ENCODE assay signal across 8 mouse cellular contexts in the genomic region with DNA sequence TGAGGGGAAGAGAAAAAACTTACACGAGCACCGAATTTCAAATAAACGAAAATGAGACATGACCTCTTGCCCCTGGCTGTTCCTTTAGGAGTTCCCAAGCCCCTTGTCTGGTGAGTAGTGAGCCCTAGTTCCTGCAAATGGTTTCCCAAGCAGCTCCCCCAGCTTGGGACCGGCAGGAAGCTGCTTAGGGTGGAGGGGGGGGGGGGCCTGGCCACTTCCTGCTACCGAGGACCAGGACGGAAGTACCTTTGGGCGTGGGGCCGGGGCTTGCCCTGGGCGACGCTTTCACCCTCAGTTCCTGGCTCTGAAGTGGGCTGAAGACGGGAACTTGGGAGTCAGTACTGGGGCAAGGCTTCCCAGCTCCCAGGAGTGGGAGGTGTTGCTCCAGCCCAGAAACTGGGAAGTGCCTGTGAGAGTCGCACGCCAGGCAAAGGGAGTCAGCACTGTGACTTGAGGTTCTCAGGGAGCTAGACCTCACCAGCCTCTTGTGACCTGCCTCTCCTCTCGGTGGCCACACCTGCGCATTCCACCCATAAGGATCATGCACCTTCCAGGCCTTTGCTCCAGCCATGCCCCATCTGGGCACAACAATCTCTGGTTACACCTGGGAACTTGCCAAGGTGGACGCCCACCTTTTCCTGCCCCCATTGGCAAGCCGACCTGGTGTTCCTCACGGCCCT. TPM values are rescaled to one million over a fixed set of nuclear protein-coding genes. Genes with fewer than 3 reads are reported as not detected.
A peak's percentile ranks its signal among the peaks of the same experiment; 100 is the strongest.
DNase-seq lines count a peak whose midpoint lies in the region; ATAC-seq and TF ChIP-seq lines count a peak whose summit lies in the region.

No protein-coding gene starts in this region.

- peak overlapping the region; percentile 97 for H3K27ac ChIP-seq in left cerebral cortex, adult 2 months
- peak overlapping the region; percentile 84 for H3K27ac ChIP-seq in bone marrow macrophage, adult 2 months (ENCODE audit: insufficient read depth, low read depth, low read length)
- peak overlapping the region; percentile 95 for H3K27ac ChIP-seq in heart, adult 2 months
- H3K27ac ChIP-seq in lung, embryonic 14.5 days (ENCODE audit: low read depth), result peak overlapping the region; percentile 97
- H3K27ac ChIP-seq in neural tube, embryonic 15.5 days (replicated peaks), result peak overlapping the region; percentile 89

- peak overlapping the region; percentile 40 for H3K9ac ChIP-seq in heart, adult 2 months (ENCODE audit: low read depth, low read length)
- no peak overlapping the region for H3K9ac ChIP-seq in lung, embryonic 14.5 days
- H3K9ac ChIP-seq in neural tube, embryonic 15.5 days (replicated peaks), result peak overlapping the region; percentile 7; the same call in 1 of the 2 replicates

- intact Hi-C loops in left cerebral cortex, adult 2 months (cut with DNase I), result no loop called here
- intact Hi-C loops in left cerebral cortex, postnatal 14 days (cut with DNase I), result no loop called here
- intact Hi-C loops in heart, adult 2 months (cut with DNase I), result loop anchor here (1.0 kb wide), 1 partner anchor 8 kb away; no protein-coding TSS in a partner anchor

- peak in 1 of 2 experiments; percentile 54 for DNase-seq in left cerebral cortex, adult 2 months (ENCODE audit: extremely low spot score in 1 of 2, low spot score in 2 of 2)
- no peak for DNase-seq in left cerebral cortex, postnatal 14 days (ENCODE audit: low spot score in 2 of 2)
- DNase-seq in heart, adult 2 months, result peak; percentile 82 to 89
- peak; percentile 78 for DNase-seq in kidney, adult 11 months
- peak; percentile 77 for DNase-seq in lung, embryonic 14.5 days
- DNase-seq in layer of hippocampus, postnatal 14 days (ENCODE audit: low spot score in 2 of 2), result no peak

- H3K9me3 ChIP-seq in lung, embryonic 14.5 days (ENCODE audit: low read depth, low read length), result no peaks in the 10 kb centered on the region
- no peaks in the 10 kb centered on the region for H3K9me3 ChIP-seq in neural tube, embryonic 15.5 days (replicated peaks)

- WGBS in heart, adult 2 months, result 4% methylated on average over 18 of the region's 18 CpGs
- 9% methylated on average over 18 of the region's 18 CpGs for WGBS in lung, embryonic 14.5 days
- 13% methylated on average over 18 of the region's 18 CpGs for WGBS in neural tube, embryonic 15.5 days

- peak; percentile 73; the same call in 1 of the 2 replicates for TF ChIP-seq EP300 in heart, adult 2 months (IDR thresholded peaks at IDR 0.05; ENCODE audit: insufficient read depth, low read depth, low read length)

- H3K4me1 ChIP-seq in bone marrow macrophage, adult 2 months (ENCODE audit: control insufficient read depth, insufficient read depth, low read length), result peaks cover 62% of the 10 kb centered on the region
- H3K4me1 ChIP-seq in heart, adult 2 months (ENCODE audit: control insufficient read depth, insufficient read depth, low read length), result peaks cover 33% of the 10 kb centered on the region
- peaks cover 44% of the 10 kb centered on the region for H3K4me1 ChIP-seq in lung, embryonic 14.5 days (ENCODE audit: insufficient read depth)
- H3K4me1 ChIP-seq in neural tube, embryonic 15.5 days, result peaks cover 80% of the 10 kb centered on the region

- peak overlapping the region; percentile 82 for H3K4me2 ChIP-seq in lung, embryonic 14.5 days
- H3K4me2 ChIP-seq in neural tube, embryonic 15.5 days, result peak overlapping the region; percentile 78

- TF ChIP-seq POLR2A in bone marrow macrophage, adult 2 months (IDR thresholded peaks at IDR 0.05; ENCODE audit: borderline replicate concordance, low read depth, low read length), result no peak
- peak; percentile 71 for TF ChIP-seq POLR2A in heart, adult 2 months (IDR thresholded peaks at IDR 0.05; ENCODE audit: insufficient read depth, low read depth, low read length)

- peaks cover 22% of the 10 kb centered on the region for H3K36me3 ChIP-seq in heart, adult 2 months (ENCODE audit: control insufficient read depth, insufficient read depth, low read length)
- H3K36me3 ChIP-seq in lung, embryonic 14.5 days (ENCODE audit: insufficient read depth), result peaks cover 50% of the 10 kb centered on the region
- H3K36me3 ChIP-seq in neural tube, embryonic 15.5 days, result peaks cover 44% of the 10 kb centered on the region

- no peaks in the 10 kb centered on the region for H3K27me3 ChIP-seq in heart, adult 2 months (ENCODE audit: control insufficient read depth, insufficient read depth, low read length)
- H3K27me3 ChIP-seq in lung, embryonic 14.5 days (ENCODE audit: insufficient read depth, low read length), result no peaks in the 10 kb centered on the region
- H3K27me3 ChIP-seq in neural tube, embryonic 15.5 days (replicated peaks), result no peaks in the 10 kb centered on the region

- no peaks in the 10 kb centered on the region for H3K79me2 ChIP-seq in heart, adult 2 months (replicated peaks; ENCODE audit: control insufficient read depth, insufficient read depth, low read length)

- no peak for TF ChIP-seq CTCF in left cerebral cortex, adult 2 months (IDR thresholded peaks at IDR 0.05)
- TF ChIP-seq CTCF in bone marrow macrophage, adult 2 months (IDR thresholded peaks at IDR 0.05; ENCODE audit: low read depth, low read length), result no peak
- no peak for TF ChIP-seq CTCF in heart, adult 2 months (IDR thresholded peaks at IDR 0.05)
- TF ChIP-seq CTCF in lung, embryonic 14.5 days (IDR thresholded peaks at IDR 0.05; ENCODE audit: low read depth), result no peak

- H3K4me3 ChIP-seq in left cerebral cortex, adult 2 months, result no peak overlapping the region
- H3K4me3 ChIP-seq in bone marrow macrophage, adult 2 months (ENCODE audit: insufficient read depth, low read length), result peak overlapping the region; percentile 56
- peak overlapping the region; percentile 43; the same call in 1 of the 2 replicates for H3K4me3 ChIP-seq in heart, adult 2 months
- H3K4me3 ChIP-seq in lung, embryonic 14.5 days (ENCODE audit: low read depth, low read length), result peak overlapping the region; percentile 1; the same call in 1 of the 2 replicates
- 0 out of 2 replicates have a peak overlapping the region, but pooled peaks have one; percentile 1 for H3K4me3 ChIP-seq in neural tube, embryonic 15.5 days (replicated peaks)

- ATAC-seq in lung, embryonic 14.5 days (ENCODE audit: insufficient read depth), result peak; percentile 1; the same call in 1 of the 2 replicates
- ATAC-seq in neural tube, embryonic 15.5 days (ENCODE audit: low FRiP score), result no peak

RNA-seq across cellular contexts. Expression of a gene that starts 7.3 kb away (rescaled TPM):
- total RNA-seq in left cerebral cortex, adult 2 months (2021), result 10 to 100 TPM; 75.8 to 93.0 TPM
- 100 to 1,000 TPM in 1 of 2 experiments, 10 to 100 TPM in 1; 95.6 to 111 TPM for total RNA-seq in left cerebral cortex, postnatal 14 days (2021)
- polyA plus RNA-seq in bone marrow macrophage, adult 2 months (2012; ENCODE audit: insufficient read depth, insufficient read length, missing spikeins), result 48.0 and 49.8 TPM in 2 replicates
- total RNA-seq in heart, adult 2 months (2021), result 10 to 100 TPM; 34.2 to 43.2 TPM
- polyA plus RNA-seq in heart, adult 2 months (2012; rRNA removed), result 62.5 and 85.8 TPM in 2 replicates
- 71.8 and 71.9 TPM in 2 replicates for polyA plus RNA-seq in lung, embryonic 14.5 days (2014; fragmentation: Nextera tagmentation; extraction: Ambion mirVana)
- 284 and 345 TPM in 2 replicates for polyA plus RNA-seq in neural tube, embryonic 15.5 days (2015; fragmentation: Nextera tagmentation; extraction: Ambion mirVana)
- 100 to 1,000 TPM in 1 of 2 experiments, 10 to 100 TPM in 1; 93.5 to 126 TPM for total RNA-seq in layer of hippocampus, postnatal 14 days (2021)

RNA-seq across cellular contexts. Expression of a gene that starts 10.4 kb away (rescaled TPM):
- 100 to 1,000 TPM in 1 of 2 experiments, 10 to 100 TPM in 1; 80.7 to 127 TPM for total RNA-seq in left cerebral cortex, adult 2 months (2021)
- total RNA-seq in left cerebral cortex, postnatal 14 days (2021), result 10 to 100 TPM; 94.0 to 96.3 TPM
- polyA plus RNA-seq in bone marrow macrophage, adult 2 months (2012; ENCODE audit: insufficient read depth, insufficient read length, missing spikeins), result 32.9 and 40.5 TPM in 2 replicates
- 100 to 1,000 TPM in 1 of 2 experiments, 10 to 100 TPM in 1; 96.2 to 102 TPM for total RNA-seq in heart, adult 2 months (2021)
- polyA plus RNA-seq in heart, adult 2 months (2012; rRNA removed), result 50.1 and 74.5 TPM in 2 replicates
- polyA plus RNA-seq in lung, embryonic 14.5 days (2014; fragmentation: Nextera tagmentation; extraction: Ambion mirVana), result 32.6 and 34.2 TPM in 2 replicates
- polyA plus RNA-seq in neural tube, embryonic 15.5 days (2015; fragmentation: Nextera tagmentation; extraction: Ambion mirVana), result 19.4 and 20.5 TPM in 2 replicates
- 10 to 100 TPM; 90.9 to 100.0 TPM for total RNA-seq in layer of hippocampus, postnatal 14 days (2021)

RNA-seq across cellular contexts. Expression of a gene that starts 14.3 kb away (rescaled TPM):
- 1 to 10 TPM; 6.0 to 8.1 TPM for total RNA-seq in left cerebral cortex, adult 2 months (2021)
- 1 to 10 TPM; 5.7 to 6.2 TPM for total RNA-seq in left cerebral cortex, postnatal 14 days (2021)
- polyA plus RNA-seq in bone marrow macrophage, adult 2 months (2012; ENCODE audit: insufficient read depth, insufficient read length, missing spikeins), result 22.7 and 23.9 TPM in 2 replicates
- 1 to 10 TPM; 5.9 to 6.0 TPM for total RNA-seq in heart, adult 2 months (2021)
- 5.6 and 6.3 TPM in 2 replicates for polyA plus RNA-seq in heart, adult 2 months (2012; rRNA removed)
- polyA plus RNA-seq in lung, embryonic 14.5 days (2014; fragmentation: Nextera tagmentation; extraction: Ambion mirVana), result 8.3 and 9.7 TPM in 2 replicates
- polyA plus RNA-seq in neural tube, embryonic 15.5 days (2015; fragmentation: Nextera tagmentation; extraction: Ambion mirVana), result 13.5 and 14.3 TPM in 2 replicates
- 1 to 10 TPM; 5.1 to 5.2 TPM for total RNA-seq in layer of hippocampus, postnatal 14 days (2021)

RNA-seq across cellular contexts. Expression of a gene that starts 17.8 kb away (rescaled TPM):
- total RNA-seq in left cerebral cortex, adult 2 months (2021), result 100 to 1,000 TPM; 431 to 456 TPM
- 100 to 1,000 TPM; 437 to 473 TPM for total RNA-seq in left cerebral cortex, postnatal 14 days (2021)
- polyA plus RNA-seq in bone marrow macrophage, adult 2 months (2012; ENCODE audit: insufficient read depth, insufficient read length, missing spikeins), result 2.0 and 2.9 TPM in 2 replicates
- 1 to 10 TPM; 3.9 to 4.9 TPM for total RNA-seq in heart, adult 2 months (2021)
- polyA plus RNA-seq in heart, adult 2 months (2012; rRNA removed), result 3.0 and 4.3 TPM in 2 replicates
- 3.8 and 5.5 TPM in 2 replicates for polyA plus RNA-seq in lung, embryonic 14.5 days (2014; fragmentation: Nextera tagmentation; extraction: Ambion mirVana)
- polyA plus RNA-seq in neural tube, embryonic 15.5 days (2015; fragmentation: Nextera tagmentation; extraction: Ambion mirVana), result 91.9 and 93.0 TPM in 2 replicates
- 100 to 1,000 TPM; 401 to 436 TPM for total RNA-seq in layer of hippocampus, postnatal 14 days (2021)

RNA-seq across cellular contexts. Expression of a gene that starts 20.0 kb away (rescaled TPM):
- total RNA-seq in left cerebral cortex, adult 2 months (2021), result 100 to 1,000 TPM; 356 to 366 TPM
- 100 to 1,000 TPM; 403 to 424 TPM for total RNA-seq in left cerebral cortex, postnatal 14 days (2021)
- polyA plus RNA-seq in bone marrow macrophage, adult 2 months (2012; ENCODE audit: insufficient read depth, insufficient read length, missing spikeins), result 198 TPM in 2 replicates
- 1,000 to 10,000 TPM; 1,015 to 1,150 TPM for total RNA-seq in heart, adult 2 months (2021)
- 1,139 and 1,938 TPM in 2 replicates for polyA plus RNA-seq in heart, adult 2 months (2012; rRNA removed)
- 493 and 529 TPM in 2 replicates for polyA plus RNA-seq in lung, embryonic 14.5 days (2014; fragmentation: Nextera tagmentation; extraction: Ambion mirVana)
- 553 and 558 TPM in 2 replicates for polyA plus RNA-seq in neural tube, embryonic 15.5 days (2015; fragmentation: Nextera tagmentation; extraction: Ambion mirVana)
- 100 to 1,000 TPM; 397 to 417 TPM for total RNA-seq in layer of hippocampus, postnatal 14 days (2021)

Comparison
In these comparisons a context has a peak if more than half of its experiments do, and no peak if none do; other contexts are left out.
1. DNase-seq: peak in heart, adult 2 months (2 of 2), kidney, adult 11 months (single experiment) and lung, embryonic 14.5 days (single experiment); none in left cerebral cortex, postnatal 14 days (0 of 2) and layer of hippocampus, postnatal 14 days (0 of 2).
2. Peak in every context shown above with its lines, with median percentiles within 50 percentile points of each other: H3K27ac ChIP-seq.